Mouse (Mus musculus): ENCODE results near the gene Cdc42. TPM values are rescaled to one million over a fixed set of nuclear protein-coding genes. Genes with fewer than 3 reads are reported as not detected.
A peak's percentile ranks its signal among the peaks of the same experiment; 100 is the strongest.

Cdc42 gene
- polyA plus RNA-seq, 1 experiment, result 35.4 TPM

DNA sequence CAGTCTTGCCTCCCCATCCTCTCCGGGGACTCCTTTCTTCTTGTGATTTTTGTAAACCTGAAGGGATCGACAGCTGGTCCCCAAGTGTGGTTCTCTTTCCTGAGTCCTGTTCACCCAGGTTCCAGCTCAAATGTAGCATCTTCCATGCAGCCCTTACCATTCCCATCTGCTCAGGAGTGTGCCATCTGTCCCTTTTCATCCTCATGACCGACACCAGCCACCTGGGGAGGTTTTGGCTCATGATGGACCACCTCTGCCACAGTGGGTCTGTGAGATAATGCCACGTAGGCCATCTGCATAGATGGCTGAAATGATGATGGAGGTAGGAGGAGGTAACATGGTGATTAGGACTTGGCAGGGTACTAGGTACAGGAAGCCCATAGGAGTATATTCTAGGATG is 32.7 kb upstream of the Cdc42 start:
- H3K27ac ChIP-seq (ENCODE audit: control insufficient read depth, insufficient read depth, low read depth, low read length), result no peak overlapping the region
- H3K27me3 ChIP-seq (ENCODE audit: control insufficient read depth, insufficient read depth, low read length), result no peaks in the 10 kb centered on the region
- H3K4me3 ChIP-seq (ENCODE audit: control insufficient read depth, low read depth, low read length), result no peak overlapping the region
- TF ChIP-seq CTCF (IDR thresholded peaks at IDR 0.05; ENCODE audit: control insufficient read depth, insufficient read depth, insufficient replicate concordance, low read depth, low read length) (no peak), POLR2A (IDR thresholded peaks at IDR 0.05; ENCODE audit: control insufficient read depth, low read depth, low read length) (no peak)
- H3K4me1 ChIP-seq (ENCODE audit: control insufficient read depth, insufficient read depth, low read length), result peaks cover 17% of the 10 kb centered on the region
- H3K36me3 ChIP-seq (ENCODE audit: control insufficient read depth, insufficient read depth, low read length), result no peaks in the 10 kb centered on the region

DNA sequence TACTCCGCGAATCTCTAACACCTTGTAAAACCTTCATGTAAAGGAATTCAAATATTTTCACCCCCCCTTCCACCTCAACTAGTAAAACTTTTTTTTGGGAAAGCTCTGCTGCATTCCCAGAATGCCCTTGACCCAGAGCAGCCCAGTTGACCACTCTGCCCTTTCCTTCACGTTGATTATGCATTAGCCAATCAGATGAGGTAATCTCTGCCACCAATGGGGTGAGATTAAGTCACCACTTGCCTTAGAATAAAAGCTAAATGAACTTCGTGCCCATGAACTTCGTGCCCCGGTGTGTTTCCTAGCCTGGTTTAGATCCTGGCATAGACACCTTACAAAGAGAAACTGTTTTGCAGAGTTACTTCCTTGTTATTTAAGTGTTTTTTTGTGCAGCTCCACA is 31.5 kb upstream of the Cdc42 start:
- Histone ChIP-seq H3K27ac (ENCODE audit: control insufficient read depth, insufficient read depth, low read depth, low read length) (peak overlapping the region; percentile 94), H3K27me3 (ENCODE audit: control insufficient read depth, insufficient read depth, low read length) (no peaks in the 10 kb centered on the region), H3K4me1 (ENCODE audit: control insufficient read depth, insufficient read depth, low read length) (peaks cover 13% of the 10 kb centered on the region), H3K4me3 (ENCODE audit: control insufficient read depth, low read depth, low read length) (peak overlapping the region; percentile 90), H3K36me3 (ENCODE audit: control insufficient read depth, insufficient read depth, low read length) (no peaks in the 10 kb centered on the region)
- TF ChIP-seq POLR2A (IDR thresholded peaks at IDR 0.05; ENCODE audit: control insufficient read depth, low read depth, low read length) (no peak), CTCF (IDR thresholded peaks at IDR 0.05; ENCODE audit: control insufficient read depth, insufficient read depth, insufficient replicate concordance, low read depth, low read length) (no peak)

DNA sequence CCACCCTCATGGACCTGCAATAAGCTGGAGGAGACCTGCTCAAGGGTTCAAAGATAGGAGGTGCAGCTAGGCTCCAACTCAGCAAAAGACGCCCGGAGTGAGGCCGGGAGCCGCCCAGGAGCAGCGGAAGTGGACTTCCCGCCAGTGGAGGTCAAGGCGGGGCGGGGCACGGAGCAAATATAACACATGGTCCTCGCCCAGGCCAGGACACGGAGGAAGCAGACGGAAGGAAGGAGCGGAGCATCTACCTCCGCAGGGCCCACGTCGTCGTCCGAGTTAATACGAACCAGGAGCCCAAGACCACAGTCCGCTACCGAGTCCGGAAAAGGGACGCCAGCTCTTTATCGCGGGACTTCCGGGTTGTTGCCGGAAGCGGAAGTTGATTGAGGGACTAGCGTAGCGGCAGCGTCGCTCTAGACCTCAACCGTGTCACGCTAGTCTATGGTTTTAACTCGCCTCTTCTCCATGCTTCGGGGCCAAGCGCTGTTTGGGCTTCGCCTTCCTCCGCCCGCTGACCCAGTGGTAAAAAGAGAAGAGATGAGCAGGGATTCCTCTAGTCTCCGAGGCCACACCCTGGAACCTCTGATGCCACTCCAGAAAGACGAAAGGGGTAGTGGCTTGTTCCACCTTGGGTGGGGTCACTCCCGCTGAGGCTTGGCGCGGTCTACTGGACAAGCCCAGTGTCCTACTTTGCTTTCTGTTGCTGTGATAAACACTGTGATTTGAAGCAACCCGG is 30.7 kb upstream of the Cdc42 start:
- H3K4me1 ChIP-seq (ENCODE audit: control insufficient read depth, insufficient read depth, low read length), result peaks cover 9% of the 10 kb centered on the region

DNA sequence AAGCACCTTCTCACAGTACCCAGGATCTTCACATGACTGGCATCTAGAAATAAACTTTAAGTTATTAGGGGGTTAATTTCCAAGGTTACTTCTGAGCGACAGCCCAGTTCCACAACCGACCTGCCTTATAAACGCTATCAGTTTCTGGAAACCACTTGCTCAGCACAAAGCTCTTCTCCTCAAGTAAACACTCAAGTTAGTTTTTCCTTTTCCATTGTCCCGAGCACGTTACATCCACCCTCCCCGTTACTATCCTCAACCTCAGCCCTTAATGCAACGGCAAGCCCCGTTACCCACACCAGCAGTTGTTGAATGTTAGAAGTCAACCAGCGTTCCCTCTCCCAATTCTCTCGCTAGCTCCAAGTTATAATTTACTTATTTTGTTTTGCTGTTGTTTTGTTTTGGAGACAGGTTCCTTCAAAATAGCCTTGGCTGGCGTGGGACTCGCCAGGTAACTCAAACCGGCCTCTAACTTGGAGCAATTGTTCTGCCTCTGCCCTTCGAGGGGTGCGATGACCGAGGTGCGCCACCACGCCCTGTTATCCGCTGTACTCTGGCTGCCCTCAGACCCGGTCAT is 30.1 kb upstream of the Cdc42 start:
- Histone ChIP-seq H3K4me1 (ENCODE audit: control insufficient read depth, insufficient read depth, low read length) (peaks cover 6% of the 10 kb centered on the region; the same call in 1 of the 2 replicates), H3K27me3 (ENCODE audit: control insufficient read depth, insufficient read depth, low read length) (no peaks in the 10 kb centered on the region), H3K27ac (ENCODE audit: control insufficient read depth, insufficient read depth, low read depth, low read length) (peak overlapping the region; percentile 94), H3K4me3 (ENCODE audit: control insufficient read depth, low read depth, low read length) (peak overlapping the region; percentile 90), H3K36me3 (ENCODE audit: control insufficient read depth, insufficient read depth, low read length) (no peaks in the 10 kb centered on the region)
- TF ChIP-seq CTCF (IDR thresholded peaks at IDR 0.05; ENCODE audit: control insufficient read depth, insufficient read depth, insufficient replicate concordance, low read depth, low read length) (no peak), POLR2A (IDR thresholded peaks at IDR 0.05; ENCODE audit: control insufficient read depth, low read depth, low read length) (no peak)

More for the DNA sequence above, 30.7 kb upstream of the Cdc42 start:
- H3K4me3 ChIP-seq (ENCODE audit: control insufficient read depth, low read depth, low read length), result peak overlapping the region; percentile 90
- peak; percentile 88 for TF ChIP-seq POLR2A (IDR thresholded peaks at IDR 0.05; ENCODE audit: control insufficient read depth, low read depth, low read length)
- TF ChIP-seq CTCF (IDR thresholded peaks at IDR 0.05; ENCODE audit: control insufficient read depth, insufficient read depth, insufficient replicate concordance, low read depth, low read length), result no peak
- H3K27ac ChIP-seq (ENCODE audit: control insufficient read depth, insufficient read depth, low read depth, low read length), result peak overlapping the region; percentile 94
- H3K36me3 ChIP-seq (ENCODE audit: control insufficient read depth, insufficient read depth, low read length), result no peaks in the 10 kb centered on the region
- no peaks in the 10 kb centered on the region for H3K27me3 ChIP-seq (ENCODE audit: control insufficient read depth, insufficient read depth, low read length)

DNA sequence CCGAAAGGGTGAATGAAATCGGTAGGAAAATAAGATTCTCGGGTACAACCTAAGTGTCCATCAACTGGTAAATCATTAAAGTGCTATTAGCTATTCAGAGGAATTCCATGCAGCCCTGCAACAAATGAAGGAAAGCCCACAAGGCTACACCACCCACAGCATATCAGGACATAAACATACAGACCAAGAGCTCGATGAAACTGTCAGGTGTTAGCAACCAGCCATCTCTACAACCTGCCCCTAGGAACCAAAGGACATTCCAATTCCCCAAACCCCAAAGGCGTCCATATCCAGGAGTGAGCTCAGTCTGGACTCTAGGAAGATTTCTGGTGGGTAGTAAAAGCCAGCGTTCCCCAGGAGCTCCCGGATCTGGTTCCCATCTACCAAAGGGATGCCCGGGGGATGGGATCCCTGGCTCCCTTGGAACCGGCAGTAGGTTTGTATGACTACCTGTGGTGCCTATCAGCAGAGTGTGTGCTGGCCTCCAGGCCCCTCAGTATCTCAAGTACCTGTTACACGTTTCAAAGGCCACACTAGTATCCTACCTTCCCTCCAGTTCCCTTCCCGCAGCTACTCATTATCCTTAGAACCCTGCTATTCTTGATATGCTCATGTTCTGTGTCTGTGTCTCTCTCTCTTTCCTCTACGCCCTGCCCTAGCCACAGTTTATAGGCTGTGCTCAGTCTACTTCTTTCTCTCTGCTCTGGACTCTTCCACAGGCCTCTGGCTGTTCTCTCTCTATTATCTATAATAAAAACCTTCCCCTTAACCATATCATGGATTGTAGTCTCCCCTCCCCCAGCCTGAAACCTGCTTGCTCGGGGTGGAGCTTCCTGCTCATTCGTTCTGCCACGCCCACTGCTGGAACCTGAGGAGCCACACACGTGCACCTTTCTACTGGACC is 23.4 kb upstream of the Cdc42 start:
- Histone ChIP-seq H3K27ac (ENCODE audit: control insufficient read depth, insufficient read depth, low read depth, low read length) (no peak overlapping the region), H3K4me1 (ENCODE audit: control insufficient read depth, insufficient read depth, low read length) (0 out of 2 replicates have a peak, but pooled peaks cover 2% of the 10 kb centered on the region), H3K27me3 (ENCODE audit: control insufficient read depth, insufficient read depth, low read length) (no peaks in the 10 kb centered on the region), H3K36me3 (ENCODE audit: control insufficient read depth, insufficient read depth, low read length) (no peaks in the 10 kb centered on the region), H3K4me3 (ENCODE audit: control insufficient read depth, low read depth, low read length) (no peak overlapping the region)
- TF ChIP-seq POLR2A (IDR thresholded peaks at IDR 0.05; ENCODE audit: control insufficient read depth, low read depth, low read length), result no peak
- no peak for TF ChIP-seq CTCF (IDR thresholded peaks at IDR 0.05; ENCODE audit: control insufficient read depth, insufficient read depth, insufficient replicate concordance, low read depth, low read length)

DNA sequence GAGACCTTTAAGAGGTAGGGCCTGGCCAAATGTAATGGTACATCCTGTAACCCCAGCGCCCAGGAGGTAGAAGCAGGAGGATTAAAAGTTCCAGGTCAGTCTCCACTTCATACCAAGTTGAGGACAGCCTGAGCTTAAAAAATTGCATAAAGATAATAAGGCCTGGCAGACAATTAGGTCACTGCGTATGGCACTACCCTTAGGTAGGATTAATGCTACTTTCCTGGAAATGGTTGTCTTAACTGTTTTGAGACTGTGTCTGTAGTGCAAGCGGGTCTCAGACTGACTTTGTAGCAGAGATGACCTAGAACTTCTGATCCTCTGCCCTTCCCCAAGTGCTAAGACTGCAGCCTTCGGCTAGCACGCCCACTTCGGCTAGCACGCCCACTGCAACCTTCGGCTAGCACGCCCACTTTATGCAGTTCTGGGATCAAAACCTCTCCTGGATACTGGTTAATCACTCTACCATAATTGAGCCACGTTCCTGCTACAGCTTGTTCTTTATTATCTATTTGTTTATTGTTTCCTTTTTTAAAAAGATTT is 22.3 kb upstream of the Cdc42 start:
- no peaks in the 10 kb centered on the region for H3K27me3 ChIP-seq (ENCODE audit: control insufficient read depth, insufficient read depth, low read length)
- H3K4me1 ChIP-seq (ENCODE audit: control insufficient read depth, insufficient read depth, low read length), result 0 out of 2 replicates have a peak, but pooled peaks cover 2% of the 10 kb centered on the region
- H3K4me3 ChIP-seq (ENCODE audit: control insufficient read depth, low read depth, low read length), result no peak overlapping the region
- no peaks in the 10 kb centered on the region for H3K36me3 ChIP-seq (ENCODE audit: control insufficient read depth, insufficient read depth, low read length)
- no peak for TF ChIP-seq CTCF (IDR thresholded peaks at IDR 0.05; ENCODE audit: control insufficient read depth, insufficient read depth, insufficient replicate concordance, low read depth, low read length)
- TF ChIP-seq POLR2A (IDR thresholded peaks at IDR 0.05; ENCODE audit: control insufficient read depth, low read depth, low read length), result no peak
- no peak overlapping the region for H3K27ac ChIP-seq (ENCODE audit: control insufficient read depth, insufficient read depth, low read depth, low read length)

Measured in testis, adult 2 months (tissue).